Mouse (Mus musculus) cerebellum, adult 2 months (tissue): ENCODE data around the gene Doxl2.
A peak's percentile ranks its signal among the peaks of the same experiment; 100 is the strongest.

Experiments
- CTCF ChIP-seq: fragments of 200-500 bp; IDR thresholded peaks from 2 replicates; pipeline ENCODE4 v1.5.1; 2011; ENCODE audit warnings: low read depth, mild to moderate bottlenecking, control low read depth, low read length, moderate library complexity, borderline replicate concordance; ENCODE audit not compliant: insufficient read depth
- POLR2A ChIP-seq: fragments of 200-500 bp; IDR thresholded peaks from 2 replicates; pipeline ENCODE4 v1.6.1; 2011; ENCODE audit warnings: low read length, control low read depth, borderline replicate concordance; ENCODE audit not compliant: insufficient read depth

- TF ChIP-seq CTCF (peak; percentile 9; the same call in 1 of the 2 replicates), POLR2A (no peak)
Observed at GRCm38 (mm10) chr6:49003381-49003780, 28.6 kb downstream of the Doxl2 start.
